Mouse (Mus musculus) heart, adult 2 months (tissue): ENCODE measurements around the gene Gm9964.

Source experiments
- CTCF ChIP-seq: fragments of 200-600 bp; IDR thresholded peaks from 2 replicates; pipeline ENCODE4 v1.8.1; 2022; ENCODE audit warnings: antibody characterized with exemption, mild to moderate bottlenecking, moderate library complexity
- EP300 ChIP-seq: fragments of 200-500 bp; IDR thresholded peaks from 2 replicates; pipeline ENCODE4 v1.6.1; 2011; ENCODE audit warnings: low read depth, low read length, control low read depth; ENCODE audit not compliant: insufficient read depth
- POLR2A ChIP-seq: fragments of 200-500 bp; IDR thresholded peaks from 2 replicates; pipeline ENCODE4 v1.6.1; 2011; ENCODE audit warnings: mild to moderate bottlenecking, low read depth, low read length, control low read depth; ENCODE audit not compliant: insufficient read depth

DNA sequence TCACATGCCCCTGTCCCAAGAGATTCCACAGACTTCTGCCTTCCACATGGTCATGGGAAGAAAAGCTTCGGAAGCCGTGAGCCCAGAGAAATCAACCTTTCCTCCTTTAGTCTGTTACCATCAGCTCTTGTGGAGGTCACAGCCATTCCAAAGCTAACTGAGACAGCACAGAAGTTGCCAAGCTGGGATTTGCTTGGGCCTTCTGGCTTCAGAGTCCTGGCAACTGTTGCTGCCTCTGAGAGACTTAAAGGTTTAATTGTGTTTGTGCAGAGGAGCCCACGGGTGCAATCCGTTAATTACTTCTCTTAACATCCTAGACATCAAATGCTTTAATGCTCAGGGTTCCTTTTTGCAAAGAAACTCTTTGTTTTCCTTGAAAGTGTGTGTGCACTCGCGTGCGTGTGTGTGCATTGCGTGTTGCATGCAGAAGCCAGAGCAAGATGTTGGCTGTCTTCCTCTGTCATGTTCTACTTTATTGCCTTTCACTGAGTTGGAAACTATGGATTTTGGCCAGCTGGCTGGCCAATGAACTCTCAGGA, 20.2 kb upstream of the Gm9964 start:
- TF ChIP-seq EP300 (no peak), CTCF (no peak), POLR2A (no peak)
